Mouse (Mus musculus): ENCODE results near the gene Cd300c. TPM values are rescaled to one million over a fixed set of nuclear protein-coding genes. Genes with fewer than 3 reads are reported as not detected.
"Not testable (repeated sequence)": the region's sequence is repeated elsewhere in the genome, so short reads cannot be mapped to it uniquely, and the experiment has no call there.

Cd300c gene
- polyA plus RNA-seq, 1 experiment from 2014 or later, result not detected

DNA sequence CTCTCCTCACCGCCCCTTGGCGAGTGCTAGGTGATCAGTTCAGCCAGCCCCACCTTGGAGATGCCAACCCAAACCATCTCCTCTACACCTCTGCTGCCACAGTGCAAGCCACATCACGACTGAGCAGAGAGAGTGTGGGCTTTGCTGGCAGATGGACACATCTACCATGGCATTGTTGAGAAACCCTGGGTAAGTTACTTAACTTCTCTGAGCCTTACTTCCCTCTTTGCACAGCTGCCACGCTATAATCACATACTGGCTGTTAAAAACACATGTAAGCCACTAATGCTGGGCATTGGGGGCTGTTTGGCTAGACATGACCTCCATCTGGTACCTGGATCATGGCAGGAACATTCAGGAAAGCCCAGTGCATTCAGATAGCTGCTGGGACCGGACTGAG lies 37.9 kb downstream of the Cd300c start:
- Histone ChIP-seq H3K9me3 (no peaks in the 10 kb centered on the region), H3K4me2 (no peak overlapping the region), H3K36me3 (no peaks in the 10 kb centered on the region), H3K9ac (no peak overlapping the region), H3K27me3 (replicated peaks) (no peaks in the 10 kb centered on the region), H3K27ac (replicated peaks) (no peak overlapping the region), H3K4me1 (peaks cover 24% of the 10 kb centered on the region), H3K4me3 (no peak overlapping the region)
- 68% methylated on average over 5 of the region's 5 CpGs for WGBS
- ATAC-seq (ENCODE audit: extremely low read depth, insufficient number of reproducible peaks, low FRiP score, low TSS enrichment), result no peak

DNA sequence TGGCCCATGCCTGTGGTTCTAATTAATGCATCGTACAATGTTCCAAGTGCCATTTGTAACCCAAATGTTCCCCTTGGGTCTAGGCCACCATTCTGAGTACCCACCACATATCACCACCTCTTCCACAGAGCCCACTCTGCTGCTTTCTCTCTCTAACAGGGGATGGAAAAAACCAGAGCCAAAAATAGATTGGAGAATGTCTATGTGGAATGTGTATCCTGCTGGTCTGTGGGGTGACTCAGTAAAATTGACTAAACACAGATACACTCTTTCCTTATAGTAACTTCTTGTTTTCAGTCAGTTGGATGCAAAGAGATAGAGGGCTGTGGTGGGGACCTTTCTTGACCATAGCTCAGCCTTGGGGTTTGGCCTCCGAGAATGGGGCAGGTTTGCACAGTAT lies 39.4 kb downstream of the Cd300c start:
- Histone ChIP-seq H3K27ac (replicated peaks) (peak overlapping the region; percentile 73), H3K36me3 (no peaks in the 10 kb centered on the region), H3K4me3 (no peak overlapping the region), H3K4me2 (no peak overlapping the region), H3K9ac (no peak overlapping the region), H3K27me3 (replicated peaks) (no peaks in the 10 kb centered on the region), H3K9me3 (no peaks in the 10 kb centered on the region), H3K4me1 (peaks cover 24% of the 10 kb centered on the region)
- ATAC-seq (ENCODE audit: extremely low read depth, insufficient number of reproducible peaks, low FRiP score, low TSS enrichment), result no peak
- WGBS, result 50% methylated on average over 2 of the region's 2 CpGs

DNA sequence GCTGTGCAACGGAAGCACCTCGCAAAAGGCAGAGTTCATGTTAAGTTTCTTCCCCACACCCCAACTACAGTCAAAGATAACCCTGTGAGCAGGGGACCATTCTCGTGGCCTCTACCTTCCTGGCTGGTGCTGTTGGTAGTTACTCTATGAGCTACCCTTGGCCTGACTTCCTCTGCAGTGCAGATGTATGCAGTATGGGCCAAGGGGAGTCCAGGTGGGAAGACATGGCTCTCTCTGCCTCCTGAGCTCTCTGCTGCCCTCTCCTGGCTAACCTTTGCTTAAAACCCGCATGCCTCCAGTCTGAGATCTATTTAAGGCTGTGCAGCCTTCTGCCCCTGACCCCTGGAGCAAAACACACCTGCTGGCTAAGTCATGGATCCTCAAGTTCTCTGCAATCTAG lies 45.0 kb downstream of the Cd300c start:
- Histone ChIP-seq H3K4me1 (peaks cover 9% of the 10 kb centered on the region), H3K27me3 (replicated peaks) (no peaks in the 10 kb centered on the region), H3K9ac (no peak overlapping the region), H3K36me3 (no peaks in the 10 kb centered on the region), H3K27ac (replicated peaks) (no peak overlapping the region), H3K4me3 (no peak overlapping the region), H3K4me2 (no peak overlapping the region), H3K9me3 (0 out of 2 replicates have a peak, but pooled peaks cover 5% of the 10 kb centered on the region)
- ATAC-seq (ENCODE audit: extremely low read depth, insufficient number of reproducible peaks, low FRiP score, low TSS enrichment), result no peak
- 69% methylated on average over 4 of the region's 4 CpGs for WGBS

DNA sequence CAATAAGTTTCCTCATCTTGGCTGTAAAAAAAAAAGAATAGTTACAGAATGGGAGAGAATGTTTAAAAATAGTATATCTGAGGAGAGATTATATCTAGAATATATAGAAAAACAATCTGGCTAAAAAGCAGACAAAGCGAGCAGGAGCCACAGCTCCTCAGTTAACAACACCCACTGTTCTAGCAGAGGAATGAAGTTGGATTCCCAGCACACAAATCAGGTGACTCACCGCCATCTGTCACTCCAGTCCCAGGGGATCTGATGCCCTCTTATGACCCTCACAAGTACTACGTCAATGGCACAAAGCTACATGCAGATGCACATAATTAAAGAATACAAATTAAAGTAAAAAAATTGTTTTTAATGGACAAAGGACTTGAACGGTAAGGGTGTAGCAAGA lies 46.5 kb downstream of the Cd300c start:
- WGBS, result 78% methylated on average over 4 of the region's 4 CpGs
- Histone ChIP-seq H3K36me3 (no peaks in the 10 kb centered on the region), H3K27ac (replicated peaks) (no peak overlapping the region), H3K4me2 (no peak overlapping the region), H3K9me3 (0 out of 2 replicates have a peak, but pooled peaks cover 7% of the 10 kb centered on the region), H3K4me1 (no peaks in the 10 kb centered on the region), H3K27me3 (replicated peaks) (no peaks in the 10 kb centered on the region), H3K4me3 (no peak overlapping the region), H3K9ac (no peak overlapping the region)
- ATAC-seq (ENCODE audit: extremely low read depth, insufficient number of reproducible peaks, low FRiP score, low TSS enrichment), result no peak

DNA sequence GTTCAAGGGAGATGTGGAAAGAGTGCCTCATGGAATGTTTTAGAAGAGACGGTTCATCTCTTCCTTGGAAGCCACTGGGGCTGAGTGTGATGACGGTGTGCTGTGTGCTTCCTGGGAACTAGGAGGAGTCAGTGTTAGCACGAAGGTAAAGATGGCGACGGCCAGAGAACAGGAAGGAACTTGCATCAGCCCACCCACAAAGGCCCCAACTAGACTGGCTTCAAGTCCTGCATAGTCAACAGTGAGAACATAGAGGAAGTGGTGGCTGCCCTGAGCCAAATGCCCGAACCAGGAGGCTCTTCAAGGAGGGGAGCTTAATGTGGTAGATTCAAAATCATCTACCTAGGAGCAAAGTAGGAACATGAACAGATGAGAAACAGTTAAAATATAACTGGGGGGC lies 51.8 kb downstream of the Cd300c start:
- no peak overlapping the region for H3K27ac ChIP-seq (replicated peaks)
- H3K9me3 ChIP-seq, result 0 out of 2 replicates have a peak, but pooled peaks cover 7% of the 10 kb centered on the region
- WGBS, result 74% methylated on average over 6 of the region's 6 CpGs
- no peak overlapping the region for H3K4me3 ChIP-seq
- H3K9ac ChIP-seq, result no peak overlapping the region
- H3K4me1 ChIP-seq, result peaks cover 12% of the 10 kb centered on the region
- H3K36me3 ChIP-seq, result no peaks in the 10 kb centered on the region
- no peak for ATAC-seq (ENCODE audit: extremely low read depth, insufficient number of reproducible peaks, low FRiP score, low TSS enrichment)
- H3K4me2 ChIP-seq, result no peak overlapping the region
- H3K27me3 ChIP-seq (replicated peaks), result 0 out of 2 replicates have a peak, but pooled peaks cover 4% of the 10 kb centered on the region

DNA sequence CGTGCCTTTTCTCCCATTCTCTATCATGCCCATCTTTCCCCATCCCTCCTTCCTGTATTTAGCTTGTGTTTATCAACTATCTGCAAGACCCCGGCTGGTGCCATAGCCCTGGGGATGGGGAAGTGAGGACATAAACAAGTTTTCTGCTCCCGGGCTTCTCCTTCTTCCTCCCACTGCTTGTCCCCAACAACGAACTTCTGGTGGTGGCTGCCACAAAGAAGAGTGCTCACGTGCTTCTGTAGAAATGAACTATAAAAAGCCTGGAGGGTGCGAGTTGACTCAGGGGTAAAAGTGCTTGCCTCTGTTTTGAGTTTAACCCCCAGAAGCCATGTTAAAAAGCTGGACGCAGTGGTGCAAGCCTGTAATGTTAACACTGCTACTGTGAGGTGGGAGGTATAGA lies 54.0 kb downstream of the Cd300c start:
- peak overlapping the region; percentile 13; the same call in 1 of the 2 replicates for H3K4me2 ChIP-seq

DNA sequence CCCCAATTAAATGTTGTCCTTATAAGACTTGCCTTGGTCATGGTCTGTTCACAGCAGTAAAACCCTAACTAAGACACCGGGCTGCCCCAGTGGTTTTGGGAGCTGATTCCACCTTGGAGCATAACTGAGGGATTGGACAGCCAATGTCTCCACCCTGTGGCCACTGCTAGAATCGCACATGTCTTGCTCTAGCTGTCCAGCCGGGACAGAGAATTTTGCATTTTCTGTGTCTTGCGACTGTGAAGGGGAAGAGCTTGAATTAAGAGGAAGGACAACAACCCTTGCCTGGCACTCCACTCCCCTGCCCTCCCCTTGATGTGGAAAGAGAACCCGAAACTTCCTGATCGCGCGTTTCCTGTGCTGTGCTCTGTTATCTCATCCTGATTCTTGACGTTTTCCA lies 56.1 kb downstream of the Cd300c start:
- Histone ChIP-seq H3K4me3 (no peak overlapping the region), H3K36me3 (no peaks in the 10 kb centered on the region), H3K9ac (no peak overlapping the region), H3K27me3 (replicated peaks) (0 out of 2 replicates have a peak, but pooled peaks cover 4% of the 10 kb centered on the region), H3K4me1 (peaks cover 12% of the 10 kb centered on the region), H3K4me2 (no peak overlapping the region), H3K27ac (replicated peaks) (no peak overlapping the region), H3K9me3 (no peaks in the 10 kb centered on the region)
- no peak for ATAC-seq (ENCODE audit: extremely low read depth, insufficient number of reproducible peaks, low FRiP score, low TSS enrichment)
- 10% methylated on average over 9 of the region's 9 CpGs for WGBS

More for the DNA sequence above, 54.0 kb downstream of the Cd300c start:
- no peak overlapping the region for H3K27ac ChIP-seq (replicated peaks)
- no peak overlapping the region for H3K4me3 ChIP-seq
- ATAC-seq (ENCODE audit: extremely low read depth, insufficient number of reproducible peaks, low FRiP score, low TSS enrichment), result no peak
- no peak overlapping the region for H3K9ac ChIP-seq
- H3K4me1 ChIP-seq, result peaks cover 12% of the 10 kb centered on the region
- no peaks in the 10 kb centered on the region for H3K36me3 ChIP-seq
- 15% methylated on average over 7 of the region's 7 CpGs for WGBS
- H3K27me3 ChIP-seq (replicated peaks), result 0 out of 2 replicates have a peak, but pooled peaks cover 4% of the 10 kb centered on the region
- H3K9me3 ChIP-seq, result 0 out of 2 replicates have a peak, but pooled peaks cover 7% of the 10 kb centered on the region

DNA sequence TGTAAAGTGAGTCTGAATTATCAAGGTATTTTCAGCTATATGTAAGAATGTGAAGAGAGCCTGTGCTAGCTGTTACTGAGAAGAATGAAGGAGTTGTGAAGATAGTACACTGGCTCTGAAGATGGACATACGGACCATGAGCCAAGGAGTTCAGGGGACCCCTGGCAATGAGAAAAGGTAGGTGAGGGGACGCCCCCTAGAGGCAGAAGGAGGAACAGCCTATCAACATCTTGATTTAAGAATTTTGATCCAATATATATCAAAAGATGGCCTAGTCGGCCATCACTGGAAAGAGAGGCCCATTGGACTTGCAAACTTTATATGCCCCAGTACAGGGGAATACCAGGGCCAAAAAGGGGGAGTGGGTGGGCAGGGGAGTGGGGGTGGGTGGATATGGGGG lies 59.4 kb downstream of the Cd300c start:
- not testable (repeated sequence) for H3K36me3 ChIP-seq; H3K9me3 ChIP-seq; H3K4me3 ChIP-seq; H3K9ac ChIP-seq; H3K4me1 ChIP-seq; H3K27me3 ChIP-seq (replicated peaks); H3K27ac ChIP-seq (replicated peaks); ATAC-seq (ENCODE audit: extremely low read depth, insufficient number of reproducible peaks, low FRiP score, low TSS enrichment); H3K4me2 ChIP-seq
- WGBS, result 27% methylated on average over 3 of the region's 3 CpGs

DNA sequence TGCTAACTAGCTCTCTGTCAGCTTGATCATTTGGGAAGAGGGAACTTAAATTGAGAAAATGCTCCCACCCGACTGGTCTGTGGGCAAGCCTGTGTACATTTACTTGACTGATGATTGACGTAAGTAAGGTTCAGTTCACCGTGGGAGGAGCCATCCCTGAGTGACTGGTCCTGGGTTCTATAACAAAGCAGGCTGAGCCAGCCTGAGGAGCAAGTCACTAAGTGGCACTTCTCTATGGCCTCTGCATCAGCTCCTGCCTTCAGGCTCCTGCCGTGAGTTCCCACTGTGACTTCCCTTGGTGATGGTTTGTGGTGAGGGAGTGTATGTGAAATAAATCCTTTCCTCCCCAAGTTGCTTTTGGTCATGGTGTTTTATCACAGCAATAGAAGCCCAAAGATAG lies 60.9 kb downstream of the Cd300c start:
- H3K27me3 ChIP-seq (replicated peaks), result no peaks in the 10 kb centered on the region
- H3K27ac ChIP-seq (replicated peaks), result no peak overlapping the region
- no peak overlapping the region for H3K9ac ChIP-seq
- H3K4me1 ChIP-seq, result no peaks in the 10 kb centered on the region
- H3K4me3 ChIP-seq, result no peak overlapping the region
- no peak overlapping the region for H3K4me2 ChIP-seq
- 45% methylated on average over 4 of the region's 4 CpGs for WGBS
- no peaks in the 10 kb centered on the region for H3K9me3 ChIP-seq
- H3K36me3 ChIP-seq, result no peaks in the 10 kb centered on the region
- ATAC-seq (ENCODE audit: extremely low read depth, insufficient number of reproducible peaks, low FRiP score, low TSS enrichment), result no peak

DNA sequence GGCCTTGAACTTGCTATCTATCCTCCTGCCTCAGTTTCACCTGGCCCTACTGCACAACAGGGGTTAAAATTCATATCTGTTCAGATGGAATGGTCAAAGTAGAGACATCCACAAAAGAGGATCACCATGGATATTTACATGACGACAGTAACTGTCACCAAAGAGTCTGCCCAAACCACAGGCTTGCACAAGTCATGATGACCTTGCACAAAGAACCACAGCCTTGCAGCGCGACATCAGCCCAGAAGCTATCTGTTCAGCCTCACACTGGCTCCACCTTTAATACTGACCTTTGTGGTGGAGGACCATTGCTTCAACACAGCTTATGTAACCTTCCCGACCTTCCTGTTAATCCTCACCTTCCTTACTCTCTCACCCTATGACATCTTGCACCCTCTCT lies 61.4 kb downstream of the Cd300c start:
- H3K9me3 ChIP-seq, result no peaks in the 10 kb centered on the region
- 62% methylated on average over 4 of the region's 4 CpGs for WGBS
- H3K36me3 ChIP-seq, result no peaks in the 10 kb centered on the region
- no peaks in the 10 kb centered on the region for H3K4me1 ChIP-seq
- H3K4me3 ChIP-seq, result no peak overlapping the region
- H3K27me3 ChIP-seq (replicated peaks), result no peaks in the 10 kb centered on the region
- H3K27ac ChIP-seq (replicated peaks), result no peak overlapping the region
- no peak; the same call in 1 of the 2 replicates for ATAC-seq (ENCODE audit: extremely low read depth, insufficient number of reproducible peaks, low FRiP score, low TSS enrichment)
- no peak overlapping the region for H3K4me2 ChIP-seq
- H3K9ac ChIP-seq, result no peak overlapping the region
